Mouse (Mus musculus) testis, postnatal 10 days (tissue): ENCODE measurements around the gene Atp5d.

Source experiments
- DNase-seq: peaks from one replicate; pipeline ENCODE4 v3.0.0; 2021; ENCODE audit warnings: low spot score

Atp5d gene

GRCm38 (mm10) chr10:80168038-80168661, 29.7 kb downstream of the Atp5d start:
- DNase-seq, result peak; percentile 97

GRCm38 (mm10) chr10:80169070-80169469, 30.6 kb downstream of the Atp5d start:
- no peak for DNase-seq

- DNase-seq, result no peak
Observed at GRCm38 (mm10) chr10:80169651-80170050, 31.2 kb downstream of the Atp5d start.

GRCm38 (mm10) chr10:80170052-80170451, 31.6 kb downstream of the Atp5d start:
- DNase-seq, result no peak

GRCm38 (mm10) chr10:80170601-80171021, 32.2 kb downstream of the Atp5d start:
- DNase-seq, result no peak

GRCm38 (mm10) chr10:80171252-80171651, 32.8 kb downstream of the Atp5d start:
- DNase-seq, result no peak

GRCm38 (mm10) chr10:80171760-80172526, 33.5 kb downstream of the Atp5d start:
- no peak for DNase-seq

GRCm38 (mm10) chr10:80172527-80173292, 34.3 kb downstream of the Atp5d start, which contains the start of gene 1600002K03Rik:
Gene 1600002K03Rik, plus strand, starts transcription at chr10:80172944.
- peak; percentile 92 for DNase-seq

GRCm38 (mm10) chr10:80173358-80173757, 34.9 kb downstream of the Atp5d start:
- no peak for DNase-seq

- DNase-seq, result no peak
Observed at GRCm38 (mm10) chr10:80173955-80174640, 35.7 kb downstream of the Atp5d start.

- no peak for DNase-seq
Observed at GRCm38 (mm10) chr10:80174705-80175104, 36.3 kb downstream of the Atp5d start.

GRCm38 (mm10) chr10:80175536-80176269, 37.3 kb downstream of the Atp5d start:
- DNase-seq, result no peak

GRCm38 (mm10) chr10:80176270-80176834, 37.9 kb downstream of the Atp5d start:
- DNase-seq, result no peak

GRCm38 (mm10) chr10:80177441-80178279, 39.2 kb downstream of the Atp5d start:
- no peak for DNase-seq

- peak; percentile 61 for DNase-seq
Observed at GRCm38 (mm10) chr10:80179068-80180051, 40.9 kb downstream of the Atp5d start, which contains the start of gene Efna2. Gene Efna2, plus strand, starts transcription at chr10:80179482.

GRCm38 (mm10) chr10:80180288-80180687, 41.9 kb downstream of the Atp5d start:
- DNase-seq, result peak; percentile 39

GRCm38 (mm10) chr10:80180823-80181222, 42.4 kb downstream of the Atp5d start:
- no peak for DNase-seq

- DNase-seq, result no peak
Observed at GRCm38 (mm10) chr10:80182547-80182946, 44.1 kb downstream of the Atp5d start.

GRCm38 (mm10) chr10:80186649-80187048, 48.2 kb downstream of the Atp5d start:
- no peak for DNase-seq
